Mouse (Mus musculus) hindbrain, embryonic 15.5 days (tissue): ENCODE results near the gene Atp2b4. TPM values are rescaled to one million over a fixed set of nuclear protein-coding genes. Genes with fewer than 3 reads are reported as not detected.

Source experiments
- ATAC-seq: fragments of 200-750 bp; cut with Nextera tagmentation; 2 replicates; pipeline ENCODE4 v1.8.0; 2017; ENCODE audit warnings: low read depth, moderate number of reproducible peaks, moderate TSS enrichment; ENCODE audit not compliant: low FRiP score
- H3K27ac ChIP-seq: fragments of 300-500 bp; sonication (generic); replicated peaks from 2 replicates; pipeline ENCODE4 v1.5.1; 2015; ENCODE audit warnings: mild to moderate bottlenecking, inconsistent platforms
- H3K27me3 ChIP-seq: fragments of 300-500 bp; sonication (generic); 2 replicates; pipeline ENCODE4 v1.6.1; 2015; ENCODE audit warnings: control low read depth, inconsistent platforms
- H3K36me3 ChIP-seq: fragments of 300-500 bp; sonication (generic); 2 replicates; pipeline ENCODE4 v1.6.1; 2015; ENCODE audit warnings: control low read depth, inconsistent platforms
- H3K4me1 ChIP-seq: fragments of 300-500 bp; sonication (generic); replicated peaks from 2 replicates; pipeline ENCODE4 v1.6.1; 2015; ENCODE audit warnings: control low read depth, inconsistent platforms
- H3K4me2 ChIP-seq: fragments of 300-500 bp; sonication (generic); 2 replicates; pipeline ENCODE4 v1.6.1; 2015; ENCODE audit warnings: moderate library complexity, mild to moderate bottlenecking, inconsistent platforms
- H3K4me3 ChIP-seq: fragments of 300-500 bp; sonication (generic); 2 replicates; pipeline ENCODE4 v1.5.1; 2015; ENCODE audit warnings: mild to moderate bottlenecking, inconsistent platforms
- H3K9ac ChIP-seq: fragments of 300-500 bp; sonication (generic); 2 replicates; pipeline ENCODE4 v1.6.1; 2015; ENCODE audit warnings: inconsistent platforms
- H3K9me3 ChIP-seq: fragments of 300-500 bp; sonication (generic); 2 replicates; pipeline ENCODE4 v1.6.1; 2016; ENCODE audit warnings: control low read depth, inconsistent platforms
- WGBS: fragments of 180-500 bp; shearing (Covaris S2); methylation state at CpG from one replicate; pipeline ENCODE4 v1.1.7; 2015; 5-methylcytosine and 5-hydroxymethylcytosine counted together
- polyA plus RNA-seq: library from polyadenylated mRNA; unstranded; fragments of >200 nt; fragmentation: Nextera tagmentation; extraction: Ambion mirVana; gene quantifications from 2 replicates; pipeline ENCODE4 v1.2.1, GENCODE M21; 2015

Gene Atp2b4
- polyA plus RNA-seq, 1 experiment from 2014 or later: 11.8 TPM

- Histone ChIP-seq H3K9me3 (no peaks in the 10 kb centered on the region), H3K36me3 (no peaks in the 10 kb centered on the region), H3K9ac (no peak overlapping the region), H3K27me3 (no peaks in the 10 kb centered on the region), H3K4me3 (no peak overlapping the region), H3K4me2 (peak overlapping the region; percentile 96), H3K4me1 (peaks cover 40% of the 10 kb centered on the region), H3K27ac (no peak overlapping the region)
- WGBS: 52% methylated on average over 1 of the region's 1 CpGs
- ATAC-seq: no peak
Measured at GRCm38 (mm10) chr1:133797327-133797978, 3.4 kb downstream of the Atp2b4 start.

GRCm38 (mm10) chr1:133793646-133794045 lies 7.2 kb downstream of the Atp2b4 start:
- ATAC-seq: no peak
- H3K4me3 ChIP-seq: no peak overlapping the region
- H3K9ac ChIP-seq: no peak overlapping the region
- no peaks in the 10 kb centered on the region for H3K36me3 ChIP-seq
- 68% methylated on average over 1 of the region's 1 CpGs for WGBS
- H3K27ac ChIP-seq: no peak overlapping the region
- H3K4me2 ChIP-seq: no peak overlapping the region
- H3K27me3 ChIP-seq: no peaks in the 10 kb centered on the region
- H3K4me1 ChIP-seq: peaks cover 14% of the 10 kb centered on the region
- no peaks in the 10 kb centered on the region for H3K9me3 ChIP-seq

GRCm38 (mm10) chr1:133790011-133790410 lies 10.8 kb downstream of the Atp2b4 start:
- Histone ChIP-seq H3K27me3 (no peaks in the 10 kb centered on the region), H3K27ac (no peak overlapping the region), H3K4me2 (no peak overlapping the region), H3K9ac (no peak overlapping the region), H3K4me1 (peaks cover 13% of the 10 kb centered on the region), H3K36me3 (no peaks in the 10 kb centered on the region), H3K4me3 (no peak overlapping the region), H3K9me3 (no peaks in the 10 kb centered on the region)
- no peak for ATAC-seq
- 95% methylated on average over 4 of the region's 4 CpGs for WGBS

GRCm38 (mm10) chr1:133788864-133789263 lies 12.0 kb downstream of the Atp2b4 start:
- no peak overlapping the region for H3K9ac ChIP-seq
- H3K36me3 ChIP-seq: no peaks in the 10 kb centered on the region
- WGBS: 57% methylated on average over 5 of the region's 5 CpGs
- H3K4me2 ChIP-seq: no peak overlapping the region
- H3K9me3 ChIP-seq: no peaks in the 10 kb centered on the region
- peaks cover 13% of the 10 kb centered on the region for H3K4me1 ChIP-seq
- 0 out of 2 replicates have a peak overlapping the region, but pooled peaks have one; percentile 10 for H3K27ac ChIP-seq
- H3K27me3 ChIP-seq: no peaks in the 10 kb centered on the region
- peak; percentile 51; the same call in 1 of the 2 replicates for ATAC-seq
- no peak overlapping the region for H3K4me3 ChIP-seq

- Histone ChIP-seq H3K9me3 (no peaks in the 10 kb centered on the region), H3K4me3 (no peak overlapping the region), H3K4me2 (no peak overlapping the region), H3K4me1 (peaks cover 13% of the 10 kb centered on the region), H3K27ac (no peak overlapping the region), H3K36me3 (no peaks in the 10 kb centered on the region), H3K27me3 (no peaks in the 10 kb centered on the region), H3K9ac (no peak overlapping the region)
- no peak for ATAC-seq
- 77% methylated on average over 10 of the region's 10 CpGs for WGBS
Measured at GRCm38 (mm10) chr1:133787500-133788210, 13.2 kb downstream of the Atp2b4 start.

GRCm38 (mm10) chr1:133784621-133785020 lies 16.2 kb downstream of the Atp2b4 start:
- Histone ChIP-seq H3K36me3 (no peaks in the 10 kb centered on the region), H3K4me3 (no peak overlapping the region), H3K9ac (no peak overlapping the region), H3K4me2 (no peak overlapping the region), H3K27ac (no peak overlapping the region), H3K4me1 (peaks cover 13% of the 10 kb centered on the region), H3K27me3 (no peaks in the 10 kb centered on the region), H3K9me3 (no peaks in the 10 kb centered on the region)
- no peak for ATAC-seq
- 85% methylated on average over 3 of the region's 3 CpGs for WGBS

GRCm38 (mm10) chr1:133781531-133781930 lies 19.3 kb downstream of the Atp2b4 start:
- H3K27ac ChIP-seq: no peak overlapping the region
- H3K27me3 ChIP-seq: no peaks in the 10 kb centered on the region
- no peaks in the 10 kb centered on the region for H3K9me3 ChIP-seq
- H3K36me3 ChIP-seq: no peaks in the 10 kb centered on the region
- 73% methylated on average over 3 of the region's 3 CpGs for WGBS
- ATAC-seq: no peak
- H3K4me2 ChIP-seq: no peak overlapping the region
- no peak overlapping the region for H3K4me3 ChIP-seq
- no peak overlapping the region for H3K9ac ChIP-seq
- H3K4me1 ChIP-seq: no peaks in the 10 kb centered on the region; the same call in 1 of the 2 replicates

- no peaks in the 10 kb centered on the region for H3K36me3 ChIP-seq
- H3K4me3 ChIP-seq: no peak overlapping the region
- no peak for ATAC-seq
- no peak overlapping the region for H3K27ac ChIP-seq
- WGBS: 84% methylated on average over 1 of the region's 1 CpGs
- H3K4me1 ChIP-seq: no peaks in the 10 kb centered on the region
- no peaks in the 10 kb centered on the region for H3K27me3 ChIP-seq
- H3K9me3 ChIP-seq: no peaks in the 10 kb centered on the region
- no peak overlapping the region for H3K4me2 ChIP-seq
- H3K9ac ChIP-seq: no peak overlapping the region
Measured at GRCm38 (mm10) chr1:133779043-133779442, 21.8 kb downstream of the Atp2b4 start.

GRCm38 (mm10) chr1:133777651-133778231 lies 23.1 kb downstream of the Atp2b4 start:
- no peak overlapping the region for H3K4me3 ChIP-seq
- H3K9me3 ChIP-seq: no peaks in the 10 kb centered on the region

GRCm38 (mm10) chr1:133772553-133772952 lies 28.3 kb downstream of the Atp2b4 start:
- Histone ChIP-seq H3K36me3 (no peaks in the 10 kb centered on the region), H3K27me3 (no peaks in the 10 kb centered on the region), H3K4me2 (no peak overlapping the region), H3K27ac (no peak overlapping the region), H3K4me1 (peaks cover 13% of the 10 kb centered on the region), H3K9ac (no peak overlapping the region), H3K4me3 (no peak overlapping the region), H3K9me3 (no peaks in the 10 kb centered on the region)
- WGBS: 39% methylated on average over 9 of the region's 9 CpGs
- no peak for ATAC-seq

More at GRCm38 (mm10) chr1:133777651-133778231, 23.1 kb downstream of the Atp2b4 start:
- ATAC-seq: no peak
- Histone ChIP-seq H3K4me2 (no peak overlapping the region), H3K4me1 (no peaks in the 10 kb centered on the region; the same call in 1 of the 2 replicates), H3K27ac (no peak overlapping the region), H3K36me3 (no peaks in the 10 kb centered on the region), H3K27me3 (no peaks in the 10 kb centered on the region), H3K9ac (no peak overlapping the region)
- 68% methylated on average over 15 of the region's 15 CpGs for WGBS

- Histone ChIP-seq H3K4me1 (peaks cover 19% of the 10 kb centered on the region), H3K27ac (no peak overlapping the region), H3K27me3 (no peaks in the 10 kb centered on the region), H3K36me3 (no peaks in the 10 kb centered on the region), H3K4me3 (no peak overlapping the region), H3K9ac (no peak overlapping the region), H3K9me3 (no peaks in the 10 kb centered on the region), H3K4me2 (no peak overlapping the region)
- no peak for ATAC-seq
- 76% methylated on average over 10 of the region's 10 CpGs for WGBS
Measured at GRCm38 (mm10) chr1:133771831-133772399, 28.9 kb downstream of the Atp2b4 start.

- no peaks in the 10 kb centered on the region for H3K36me3 ChIP-seq
- H3K9me3 ChIP-seq: no peaks in the 10 kb centered on the region
- H3K27me3 ChIP-seq: no peaks in the 10 kb centered on the region
- peaks cover 30% of the 10 kb centered on the region for H3K4me1 ChIP-seq
- no peak overlapping the region for H3K4me2 ChIP-seq
- ATAC-seq: no peak
- no peak overlapping the region for H3K9ac ChIP-seq
- no peak overlapping the region for H3K4me3 ChIP-seq
- 0 out of 2 replicates have a peak overlapping the region, but pooled peaks have one; percentile 31 for H3K27ac ChIP-seq
- 87% methylated on average over 5 of the region's 5 CpGs for WGBS
Measured at GRCm38 (mm10) chr1:133767994-133768393, 32.8 kb downstream of the Atp2b4 start.
